Mouse (Mus musculus): Measurements from ENCODE around the gene Prlr.

- TF ChIP-seq CTCF (IDR thresholded peaks at IDR 0.05; ENCODE audit: low read depth) = no peak
- no peak for TF ChIP-seq EP300 (IDR thresholded peaks at IDR 0.05; ENCODE audit: low read depth)
Observed at GRCm38 (mm10) chr15:10235977-10236376, 58.9 kb downstream of the Prlr start.

All from heart, postnatal 0 days (tissue).